In the genomic region with DNA sequence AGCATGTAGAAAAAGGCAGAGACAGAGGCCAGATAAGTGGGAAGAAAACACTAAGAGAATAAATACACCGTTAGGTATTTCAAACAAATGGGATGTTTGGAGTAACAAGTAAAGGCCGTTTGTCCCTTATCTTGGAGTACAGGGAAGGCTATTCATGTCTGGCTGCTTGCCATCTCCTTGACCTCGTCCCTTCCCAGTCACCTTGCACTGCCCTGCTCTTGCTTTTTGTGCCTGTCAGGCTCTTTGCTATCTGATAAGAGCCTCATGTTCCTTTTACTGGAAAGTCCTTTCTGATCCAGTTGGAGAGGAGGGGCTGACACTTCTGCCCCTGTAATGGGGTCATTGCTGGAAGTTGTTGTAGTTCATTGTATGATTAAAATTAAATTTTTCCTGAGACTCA, we compare ENCODE assay signal across 13 mouse cellular contexts.
A peak's percentile ranks its signal among the peaks of the same experiment; 100 is the strongest.
DNase-seq lines count a peak whose midpoint lies in the region; ATAC-seq and TF ChIP-seq lines count a peak whose summit lies in the region.
"Had no signal": no experiment of that assay in that cellular context is flagged by ENCODE, and none has a peak within 500 bp of the region (broad histone marks: within the 10 kb centered on the region; RNA-seq: fewer than 3 reads in every experiment).

No protein-coding gene starts in this region.

- 52% methylated on average over 3 of the region's 3 CpGs for WGBS in kidney, embryonic 16.5 days
- WGBS in heart, postnatal 0 days = 0% methylated on average over 3 of the region's 3 CpGs
- WGBS in hindbrain, embryonic 10.5 days = 82% methylated on average over 3 of the region's 3 CpGs
- 83% methylated on average over 3 of the region's 3 CpGs for WGBS in limb, embryonic 10.5 days

- H3K27ac ChIP-seq in kidney, embryonic 16.5 days (ENCODE audit: low read length) = no peak overlapping the region
- peak overlapping the region; percentile 48 for H3K27ac ChIP-seq in heart, postnatal 0 days (ENCODE audit: low read depth)
- no peak overlapping the region for H3K27ac ChIP-seq in hindbrain, embryonic 10.5 days
- H3K27ac ChIP-seq in limb, embryonic 10.5 days = no peak overlapping the region
- H3K27ac ChIP-seq: neural tube, embryonic 15.5 days had no signal

- H3K9ac ChIP-seq in kidney, embryonic 16.5 days (replicated peaks; ENCODE audit: low read length) = no peak overlapping the region
- H3K9ac ChIP-seq in heart, postnatal 0 days (replicated peaks; ENCODE audit: low read depth, low read length) = no peak overlapping the region
- H3K9ac ChIP-seq: forebrain, postnatal 0 days; liver, postnatal 0 days; neural tube, embryonic 15.5 days had no signal

- H3K9me3 ChIP-seq in kidney, embryonic 16.5 days (ENCODE audit: low read length) = peaks cover 3% of the 10 kb centered on the region
- 0 out of 2 replicates have a peak, but pooled peaks cover 4% of the 10 kb centered on the region for H3K9me3 ChIP-seq in heart, postnatal 0 days (replicated peaks; ENCODE audit: control insufficient read depth, low read length)
- 0 out of 2 replicates have a peak, but pooled peaks cover 8% of the 10 kb centered on the region for H3K9me3 ChIP-seq in hindbrain, embryonic 10.5 days
- no peaks in the 10 kb centered on the region for H3K9me3 ChIP-seq in limb, embryonic 10.5 days (replicated peaks)

- no peak for ATAC-seq in kidney, embryonic 16.5 days (ENCODE audit: low FRiP score, low TSS enrichment)
- peak; percentile 72 for ATAC-seq in heart, postnatal 0 days (ENCODE audit: insufficient read depth, low read depth)
- ATAC-seq: CD4-positive, CD25-positive, alpha-beta regulatory T cell, adult 4 months; forebrain, postnatal 0 days; liver, postnatal 0 days; midbrain, embryonic 16.5 days had no signal

- 0 out of 2 replicates have a peak, but pooled peaks cover 4% of the 10 kb centered on the region for H3K36me3 ChIP-seq in kidney, embryonic 16.5 days (ENCODE audit: insufficient read depth, low read length)
- no peaks in the 10 kb centered on the region for H3K36me3 ChIP-seq in heart, postnatal 0 days (replicated peaks; ENCODE audit: control insufficient read depth, insufficient read depth, low read length)
- H3K36me3 ChIP-seq in hindbrain, embryonic 10.5 days = 0 out of 2 replicates have a peak, but pooled peaks cover 14% of the 10 kb centered on the region
- peaks cover 4% of the 10 kb centered on the region; the same call in 1 of the 2 replicates for H3K36me3 ChIP-seq in limb, embryonic 10.5 days
- H3K36me3 ChIP-seq: neural tube, embryonic 15.5 days had no signal

- H3K4me1 ChIP-seq in kidney, embryonic 16.5 days (ENCODE audit: insufficient read depth, low read length) = no peaks in the 10 kb centered on the region
- H3K4me1 ChIP-seq in heart, postnatal 0 days (ENCODE audit: control insufficient read depth, insufficient read depth) = no peaks in the 10 kb centered on the region
- no peaks in the 10 kb centered on the region for H3K4me1 ChIP-seq in hindbrain, embryonic 10.5 days (replicated peaks)
- H3K4me1 ChIP-seq in limb, embryonic 10.5 days = no peaks in the 10 kb centered on the region
- H3K4me1 ChIP-seq: neural tube, embryonic 15.5 days had no signal

- no peak for TF ChIP-seq EP300 in heart, postnatal 0 days (IDR thresholded peaks at IDR 0.05; ENCODE audit: low read depth)

- DNase-seq in kidney, postnatal 10 days = peak; percentile 25
- peak; percentile 46 for DNase-seq in heart, postnatal 0 days (ENCODE audit: low spot score)
- DNase-seq in lung, postnatal 14 days = peak; percentile 56
- no peak for DNase-seq in hindbrain, embryonic 10.5 days (ENCODE audit: low spot score)
- no peak for DNase-seq in urinary bladder, adult 18-20 months (ENCODE audit: low spot score in 2 of 2)
- no peak for DNase-seq in limb, embryonic 10.5 days (ENCODE audit: low spot score)
- DNase-seq: forebrain, postnatal 0 days; left cerebral cortex, postnatal 4 days; liver, postnatal 0 days had no signal

- TF ChIP-seq CTCF in heart, postnatal 0 days (IDR thresholded peaks at IDR 0.05; ENCODE audit: low read depth) = no peak

- no peak overlapping the region for H3K4me3 ChIP-seq in kidney, embryonic 16.5 days (ENCODE audit: low read length)
- no peak overlapping the region for H3K4me3 ChIP-seq in heart, postnatal 0 days (ENCODE audit: low read depth, low read length)
- H3K4me3 ChIP-seq in hindbrain, embryonic 10.5 days = no peak overlapping the region
- no peak overlapping the region for H3K4me3 ChIP-seq in limb, embryonic 10.5 days
- H3K4me3 ChIP-seq: neural tube, embryonic 15.5 days had no signal

- H3K4me2 ChIP-seq in kidney, embryonic 16.5 days (replicated peaks; ENCODE audit: low read depth, low read length) = no peak overlapping the region
- no peak overlapping the region for H3K4me2 ChIP-seq in heart, postnatal 0 days (ENCODE audit: low read depth, low read length)
- H3K4me2 ChIP-seq: neural tube, embryonic 15.5 days had no signal

- no peaks in the 10 kb centered on the region for H3K27me3 ChIP-seq in kidney, embryonic 16.5 days (ENCODE audit: insufficient read depth, low read length)
- H3K27me3 ChIP-seq in heart, postnatal 0 days (ENCODE audit: control insufficient read depth, insufficient read depth, low read length) = no peaks in the 10 kb centered on the region
- no peaks in the 10 kb centered on the region for H3K27me3 ChIP-seq in hindbrain, embryonic 10.5 days (ENCODE audit: insufficient read depth, poor library complexity, severe bottlenecking)
- no peaks in the 10 kb centered on the region for H3K27me3 ChIP-seq in limb, embryonic 10.5 days (ENCODE audit: low read depth, poor library complexity, severe bottlenecking)
- H3K27me3 ChIP-seq: neural tube, embryonic 15.5 days had no signal

Comparison
In these comparisons a context has a peak if more than half of its experiments do, and no peak if none do; other contexts are left out.
1. DNase-seq: peak in kidney, postnatal 10 days (single experiment), heart, postnatal 0 days (single experiment) and lung, postnatal 14 days (single experiment); none in hindbrain, embryonic 10.5 days (single experiment), urinary bladder, adult 18-20 months (0 of 2) and limb, embryonic 10.5 days (single experiment).